Mouse (Mus musculus): Measurements from ENCODE around the gene Larp7. TPM values are rescaled to one million over a fixed set of nuclear protein-coding genes. Genes with fewer than 3 reads are reported as not detected.

Gene Larp7
- polyA plus RNA-seq, 1 experiment from 2014 or later, result 59.1 TPM

DNA sequence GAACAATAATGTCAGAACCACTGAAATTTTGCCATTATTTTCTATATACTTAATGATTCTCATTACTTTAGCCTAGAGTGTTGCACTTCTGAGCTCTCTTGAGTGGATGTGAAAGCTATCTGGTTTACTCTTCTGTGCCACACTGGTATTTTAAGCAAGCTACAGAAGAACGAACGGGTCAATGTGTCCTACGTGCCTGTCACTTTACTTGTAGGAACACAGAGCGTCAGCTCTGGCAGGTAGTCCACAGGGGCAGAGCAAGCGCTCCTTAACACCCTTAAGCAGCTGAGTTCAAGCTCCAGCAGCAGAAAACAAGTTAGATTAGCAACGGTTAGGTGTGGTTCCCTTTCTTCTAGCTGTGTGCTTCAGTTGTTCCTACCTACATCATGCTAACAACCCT, 14.0 kb downstream of the Larp7 start:
- Histone ChIP-seq H3K27ac (no peak overlapping the region), H3K4me3 (no peak overlapping the region), H3K9ac (no peak overlapping the region), H3K4me1 (no peaks in the 10 kb centered on the region), H3K27me3 (no peaks in the 10 kb centered on the region), H3K4me2 (no peak overlapping the region), H3K36me3 (ENCODE audit: poor library complexity, severe bottlenecking) (peaks cover 32% of the 10 kb centered on the region), H3K9me3 (replicated peaks) (no peaks in the 10 kb centered on the region)
- WGBS, result 72% methylated on average over 6 of the region's 6 CpGs
- ATAC-seq, result no peak

DNA sequence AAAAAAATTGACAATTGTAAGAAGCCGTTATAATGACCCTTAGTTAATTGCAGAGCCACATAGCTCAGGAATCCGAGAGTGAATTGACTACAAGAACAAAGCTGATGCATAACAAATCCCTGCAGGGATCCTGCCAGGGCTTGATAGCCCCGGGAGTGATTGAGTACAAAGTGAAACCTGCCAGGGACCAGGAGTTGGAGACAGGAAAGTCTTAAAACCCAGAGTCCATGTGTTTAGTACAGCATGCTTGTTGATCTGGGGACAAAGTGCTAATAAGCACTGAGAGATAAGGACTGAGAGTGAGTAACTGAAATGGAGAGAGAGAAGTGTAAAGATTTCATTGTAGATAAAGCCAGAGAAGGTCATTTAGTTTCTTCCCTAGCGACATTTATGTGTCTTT, 22.9 kb downstream of the Larp7 start:
- no peak for ATAC-seq
- WGBS, result 5% methylated on average over 4 of the region's 4 CpGs
- Histone ChIP-seq H3K9ac (no peak overlapping the region), H3K4me3 (no peak overlapping the region), H3K4me1 (no peaks in the 10 kb centered on the region), H3K4me2 (no peak overlapping the region), H3K9me3 (replicated peaks) (no peaks in the 10 kb centered on the region), H3K36me3 (ENCODE audit: poor library complexity, severe bottlenecking) (no peaks in the 10 kb centered on the region), H3K27me3 (no peaks in the 10 kb centered on the region), H3K27ac (no peak overlapping the region)

DNA sequence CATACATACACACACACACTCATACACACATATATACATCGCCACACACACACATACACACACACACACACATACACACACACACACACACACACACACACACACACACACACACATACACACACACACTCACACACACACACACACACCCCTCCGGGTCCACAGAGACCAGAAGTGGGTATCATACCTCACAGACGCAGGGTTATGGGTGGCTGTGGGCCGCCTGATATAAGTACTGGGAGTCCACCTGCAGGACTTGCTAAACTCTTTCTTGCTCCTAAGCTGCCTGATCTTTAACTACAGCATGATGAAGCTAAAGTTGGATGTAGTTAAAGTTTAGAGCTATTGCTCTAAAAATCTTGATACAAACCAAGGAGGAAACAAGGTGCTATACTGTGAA, 23.3 kb downstream of the Larp7 start:
- H3K4me3 ChIP-seq, result no peak overlapping the region
- H3K9me3 ChIP-seq (replicated peaks), result no peaks in the 10 kb centered on the region
- WGBS, result 74% methylated on average over 4 of the region's 4 CpGs
- H3K9ac ChIP-seq, result no peak overlapping the region
- no peaks in the 10 kb centered on the region for H3K4me1 ChIP-seq
- H3K36me3 ChIP-seq (ENCODE audit: poor library complexity, severe bottlenecking), result no peaks in the 10 kb centered on the region
- no peak for ATAC-seq
- no peaks in the 10 kb centered on the region for H3K27me3 ChIP-seq
- H3K27ac ChIP-seq, result no peak overlapping the region
- no peak overlapping the region for H3K4me2 ChIP-seq

DNA sequence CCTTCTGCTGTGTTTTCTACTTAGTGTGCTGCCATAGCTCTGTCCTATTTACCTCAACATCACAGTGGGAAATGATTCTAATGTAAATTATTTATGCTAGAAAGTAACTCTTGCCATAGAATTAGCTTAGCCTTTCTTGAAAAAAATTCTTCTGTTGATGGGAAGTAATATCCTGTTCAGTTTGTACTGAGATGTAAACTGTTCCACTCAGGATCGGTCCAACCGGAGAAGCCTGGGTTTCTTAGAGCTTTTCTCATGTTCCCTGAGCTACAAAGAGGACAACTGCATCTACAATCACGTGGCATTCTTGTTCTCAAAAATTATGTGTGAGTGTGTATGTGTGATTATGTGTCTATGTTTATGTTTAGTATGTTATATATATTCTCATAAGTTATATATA, 23.9 kb downstream of the Larp7 start:
- 87% methylated on average over 3 of the region's 3 CpGs for WGBS
- Histone ChIP-seq H3K27ac (no peak overlapping the region), H3K36me3 (ENCODE audit: poor library complexity, severe bottlenecking) (no peaks in the 10 kb centered on the region), H3K27me3 (no peaks in the 10 kb centered on the region), H3K4me1 (no peaks in the 10 kb centered on the region), H3K9ac (no peak overlapping the region), H3K4me3 (no peak overlapping the region), H3K4me2 (no peak overlapping the region), H3K9me3 (replicated peaks) (no peaks in the 10 kb centered on the region)
- no peak for ATAC-seq

DNA sequence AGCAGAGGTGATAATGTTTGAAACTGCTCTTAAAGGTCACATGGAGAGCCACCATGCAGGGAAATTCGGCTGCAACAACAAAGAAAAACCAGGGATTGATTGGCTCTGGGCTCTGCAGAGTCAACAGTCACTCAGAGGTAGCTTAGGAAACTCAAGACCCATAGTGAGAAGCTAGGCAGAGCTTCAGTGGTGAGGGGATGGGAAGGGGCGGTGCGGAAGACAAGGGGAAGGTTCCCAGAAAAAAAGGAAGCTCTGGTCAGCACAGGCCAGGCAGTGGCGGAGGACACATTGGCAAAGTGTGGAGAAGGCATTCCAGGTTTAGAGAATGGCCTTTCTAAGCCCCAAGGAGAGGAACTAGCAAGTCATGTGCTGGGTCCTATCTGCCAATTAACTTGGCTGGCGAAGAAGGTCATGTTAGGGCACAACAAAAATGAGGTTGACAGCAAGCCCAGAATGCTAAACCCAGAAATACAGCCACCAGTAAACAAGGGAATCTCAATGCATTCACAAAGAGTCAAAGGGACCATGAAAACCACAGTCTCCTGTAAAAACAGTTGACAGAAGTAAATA, 25.6 kb downstream of the Larp7 start:
- WGBS, result 75% methylated on average over 5 of the region's 5 CpGs
- Histone ChIP-seq H3K4me3 (no peak overlapping the region), H3K27ac (no peak overlapping the region), H3K4me2 (no peak overlapping the region), H3K9me3 (replicated peaks) (no peaks in the 10 kb centered on the region), H3K4me1 (no peaks in the 10 kb centered on the region), H3K27me3 (no peaks in the 10 kb centered on the region), H3K9ac (no peak overlapping the region), H3K36me3 (ENCODE audit: poor library complexity, severe bottlenecking) (no peaks in the 10 kb centered on the region)
- ATAC-seq, result no peak

- H3K9ac ChIP-seq, result no peak overlapping the region
- H3K27ac ChIP-seq, result no peak overlapping the region
- H3K9me3 ChIP-seq (replicated peaks), result no peaks in the 10 kb centered on the region
- no peak overlapping the region for H3K4me2 ChIP-seq
- 83% methylated on average over 8 of the region's 8 CpGs for WGBS
- no peaks in the 10 kb centered on the region for H3K36me3 ChIP-seq (ENCODE audit: poor library complexity, severe bottlenecking)
- H3K27me3 ChIP-seq, result no peaks in the 10 kb centered on the region
- no peak for ATAC-seq
- H3K4me1 ChIP-seq, result no peaks in the 10 kb centered on the region
- H3K4me3 ChIP-seq, result no peak overlapping the region
Observed at GRCm38 (mm10) chr3:127525188-127525819, 27.8 kb downstream of the Larp7 start.

GRCm38 (mm10) chr3:127521156-127521555, 32.0 kb downstream of the Larp7 start:
- Histone ChIP-seq H3K27ac (no peak overlapping the region), H3K9ac (no peak overlapping the region), H3K9me3 (replicated peaks) (no peaks in the 10 kb centered on the region), H3K4me1 (peaks cover 5% of the 10 kb centered on the region; the same call in 1 of the 2 replicates), H3K4me3 (no peak overlapping the region), H3K4me2 (no peak overlapping the region), H3K27me3 (no peaks in the 10 kb centered on the region), H3K36me3 (ENCODE audit: poor library complexity, severe bottlenecking) (no peaks in the 10 kb centered on the region)
- WGBS, result 81% methylated on average over 10 of the region's 10 CpGs
- no peak for ATAC-seq

DNA sequence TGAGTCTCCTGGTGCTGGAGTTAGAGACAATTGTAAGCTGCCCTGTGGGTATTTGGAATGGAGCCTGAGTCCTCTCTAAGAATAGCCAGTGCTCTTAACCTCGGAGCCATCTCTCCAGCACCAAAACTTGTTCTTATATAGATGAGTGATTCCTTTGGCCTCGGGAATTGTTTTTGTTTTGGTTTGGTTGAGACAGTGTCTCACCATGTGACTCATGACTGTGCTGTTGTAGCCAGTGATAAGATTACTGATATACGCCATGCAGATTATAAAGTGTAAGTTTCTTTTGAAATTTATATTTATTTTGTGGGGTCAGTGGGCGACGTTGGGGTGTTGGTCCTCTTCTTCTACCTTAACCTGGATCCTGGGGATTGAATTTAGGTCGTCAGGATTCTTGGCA, 32.8 kb downstream of the Larp7 start:
- Histone ChIP-seq H3K4me2 (no peak overlapping the region), H3K9me3 (replicated peaks) (no peaks in the 10 kb centered on the region), H3K4me1 (peaks cover 8% of the 10 kb centered on the region; the same call in 1 of the 2 replicates), H3K27me3 (no peaks in the 10 kb centered on the region), H3K9ac (no peak overlapping the region), H3K36me3 (ENCODE audit: poor library complexity, severe bottlenecking) (no peaks in the 10 kb centered on the region), H3K27ac (no peak overlapping the region), H3K4me3 (no peak overlapping the region)
- WGBS, result 89% methylated on average over 6 of the region's 6 CpGs
- ATAC-seq, result no peak

DNA sequence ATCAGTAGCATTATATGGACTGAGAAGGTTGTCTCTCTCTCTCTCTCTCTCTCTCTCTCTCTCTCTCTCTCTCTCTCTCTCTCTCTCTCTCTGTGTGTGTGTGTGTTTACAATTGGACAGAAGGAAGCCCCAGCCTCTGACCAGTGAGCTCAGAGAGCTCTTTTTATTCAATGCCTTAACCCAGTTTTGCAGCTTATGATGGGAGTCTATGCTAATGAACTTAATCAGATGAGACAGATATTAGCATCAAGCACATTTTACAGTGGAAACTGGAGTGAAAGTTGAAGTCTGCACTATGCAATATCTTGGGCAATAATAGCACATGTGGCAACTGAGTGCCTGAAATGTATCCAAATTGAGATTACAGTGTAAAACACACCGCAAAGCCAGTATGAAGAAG, 37.9 kb downstream of the Larp7 start:
- Histone ChIP-seq H3K4me2 (no peak overlapping the region), H3K27me3 (no peaks in the 10 kb centered on the region), H3K4me3 (no peak overlapping the region), H3K36me3 (ENCODE audit: poor library complexity, severe bottlenecking) (no peaks in the 10 kb centered on the region), H3K4me1 (peaks cover 8% of the 10 kb centered on the region; the same call in 1 of the 2 replicates), H3K9me3 (replicated peaks) (no peaks in the 10 kb centered on the region), H3K27ac (no peak overlapping the region), H3K9ac (no peak overlapping the region)
- ATAC-seq, result no peak
- 74% methylated on average over 1 of the region's 1 CpGs for WGBS

DNA sequence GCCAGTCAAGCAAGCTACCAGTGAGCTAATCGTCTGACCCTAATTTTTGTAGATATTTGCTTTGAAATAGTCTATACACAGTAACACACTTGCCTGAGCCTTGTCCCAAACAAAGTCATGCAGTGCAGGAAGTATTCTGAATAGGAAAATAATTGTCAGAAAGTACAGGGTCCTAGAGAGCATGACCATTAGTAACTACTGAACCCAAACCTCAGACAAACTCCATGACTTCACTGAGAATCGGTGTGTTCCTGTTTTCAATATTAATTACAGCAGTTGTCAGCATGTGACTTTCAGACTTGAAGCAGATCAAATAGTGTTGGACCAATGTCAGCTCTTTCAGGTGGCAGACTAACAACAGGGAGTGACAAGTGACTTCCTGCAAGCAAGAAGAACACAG, 39.5 kb downstream of the Larp7 start:
- 82% methylated on average over 2 of the region's 2 CpGs for WGBS
- no peaks in the 10 kb centered on the region for H3K27me3 ChIP-seq

DNA sequence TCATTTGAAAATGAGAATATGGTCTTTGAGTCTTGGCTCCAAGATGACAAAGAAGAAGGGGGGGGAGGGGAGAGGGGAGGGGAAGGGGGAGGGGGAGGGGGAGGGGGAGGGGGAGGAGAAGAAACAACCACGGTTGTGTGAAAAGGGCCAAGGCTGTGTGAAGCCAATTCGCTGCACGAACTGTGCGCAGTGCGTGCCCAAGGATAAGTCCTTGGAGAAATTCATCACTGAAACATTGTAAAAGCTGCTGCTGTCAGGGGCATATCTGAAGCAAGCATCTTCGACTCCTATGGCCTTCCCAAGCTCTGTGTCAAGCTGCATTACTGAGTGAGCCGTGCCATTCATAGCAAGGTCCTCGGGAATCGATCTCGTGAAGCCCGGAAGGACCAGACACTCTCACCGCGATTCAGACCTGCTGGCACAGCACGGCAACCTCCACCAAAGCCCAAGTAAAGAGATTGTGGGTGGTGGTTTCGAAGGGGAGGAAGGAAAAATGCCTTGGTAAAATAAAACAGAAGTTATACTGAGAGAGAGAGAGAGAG, 40.3 kb downstream of the Larp7 start:
- Histone ChIP-seq H3K27me3 (no peaks in the 10 kb centered on the region), H3K36me3 (ENCODE audit: poor library complexity, severe bottlenecking) (no peaks in the 10 kb centered on the region), H3K4me2 (no peak overlapping the region), H3K4me3 (no peak overlapping the region), H3K9me3 (replicated peaks) (no peaks in the 10 kb centered on the region), H3K27ac (no peak overlapping the region), H3K9ac (no peak overlapping the region), H3K4me1 (peaks cover 15% of the 10 kb centered on the region)
- WGBS, result 76% methylated on average over 15 of the region's 15 CpGs
- no peak for ATAC-seq

More for the DNA sequence above, 39.5 kb downstream of the Larp7 start:
- H3K4me3 ChIP-seq, result no peak overlapping the region
- no peak overlapping the region for H3K9ac ChIP-seq
- H3K4me2 ChIP-seq, result no peak overlapping the region
- no peak overlapping the region for H3K27ac ChIP-seq
- peaks cover 8% of the 10 kb centered on the region; the same call in 1 of the 2 replicates for H3K4me1 ChIP-seq
- no peak for ATAC-seq
- no peaks in the 10 kb centered on the region for H3K36me3 ChIP-seq (ENCODE audit: poor library complexity, severe bottlenecking)
- no peaks in the 10 kb centered on the region for H3K9me3 ChIP-seq (replicated peaks)

- Histone ChIP-seq H3K36me3 (ENCODE audit: poor library complexity, severe bottlenecking) (no peaks in the 10 kb centered on the region), H3K27me3 (no peaks in the 10 kb centered on the region), H3K4me2 (no peak overlapping the region), H3K4me3 (no peak overlapping the region), H3K9me3 (replicated peaks) (no peaks in the 10 kb centered on the region), H3K9ac (no peak overlapping the region), H3K27ac (no peak overlapping the region), H3K4me1 (peaks cover 16% of the 10 kb centered on the region)
- ATAC-seq, result no peak
- 87% methylated on average over 12 of the region's 12 CpGs for WGBS
Observed at GRCm38 (mm10) chr3:127511786-127512746, 41.1 kb downstream of the Larp7 start.

Data from forebrain, embryonic 13.5 days (tissue).